Mouse (Mus musculus) megakaryocyte, embryonic 14.5 days (primary cell): ENCODE data around the gene Hoxc9.

Experiments
- FLI1 ChIP-seq: IDR thresholded peaks from 2 replicates; pipeline ENCODE4 v1.6.1; 2012; ENCODE audit warnings: low read length, inconsistent platforms, mixed read lengths
- GATA1 ChIP-seq: IDR thresholded peaks from 3 replicates; pipeline ENCODE4 v1.6.1; 2012; ENCODE audit warnings: mixed read lengths, low read length, inconsistent platforms, borderline replicate concordance

DNA sequence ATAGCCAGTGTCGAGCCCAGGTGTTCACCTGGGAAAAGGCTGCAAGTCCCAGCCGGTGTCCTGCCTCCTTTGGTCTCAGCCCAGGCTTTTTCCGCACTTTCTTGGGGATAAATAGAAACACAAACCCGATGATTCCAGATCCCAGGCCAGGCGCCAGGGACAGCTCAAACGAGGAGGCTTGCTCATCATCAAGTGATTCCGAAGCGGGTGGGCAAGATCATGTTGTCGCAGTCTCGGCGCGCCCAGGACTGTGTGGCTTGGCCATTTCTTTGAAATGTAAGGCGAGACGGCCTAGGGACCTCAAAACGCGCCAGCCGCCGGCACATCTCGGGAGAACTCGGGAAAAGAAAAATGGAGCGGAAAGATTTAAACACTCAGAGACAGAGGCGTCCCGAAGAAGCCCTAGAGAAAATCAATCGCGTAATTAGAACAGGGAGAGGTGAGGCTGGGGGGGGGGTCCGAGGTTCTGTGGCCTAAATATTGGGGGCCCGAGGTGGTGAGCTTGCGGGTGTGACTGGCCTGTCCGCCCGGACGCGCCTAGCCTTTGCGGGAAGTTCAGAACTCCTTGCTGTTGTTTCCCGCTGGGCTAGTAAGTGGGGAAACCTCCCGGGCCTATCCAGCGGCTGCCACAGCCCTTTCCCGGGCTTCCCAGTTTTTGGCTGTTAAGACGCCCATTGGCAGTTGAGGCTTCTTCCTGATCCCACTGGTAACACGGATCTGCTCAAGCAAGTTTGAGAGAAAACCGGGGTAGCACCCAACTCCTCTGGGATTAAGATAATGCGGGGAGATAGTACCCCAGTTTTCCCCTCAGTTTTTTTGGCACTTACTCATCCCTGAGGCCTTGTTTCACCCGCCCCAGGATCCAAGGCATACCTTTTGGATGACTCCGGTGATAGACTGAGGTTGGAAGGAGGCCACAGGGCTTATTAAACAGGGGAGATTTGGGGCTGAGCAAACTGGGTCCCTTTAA lies 51.3 kb downstream of the Hoxc9 start:
- TF ChIP-seq GATA1 (no peak), FLI1 (no peak)
